Mouse (Mus musculus) forebrain, embryonic 11.5 days (tissue): Measurements from ENCODE around the gene AU040320. TPM values are rescaled to one million over a fixed set of nuclear protein-coding genes. Genes with fewer than 3 reads are reported as not detected.

ENCODE experiments used
- ATAC-seq: fragments of 200-750 bp; cut with Nextera tagmentation; replicated peaks from 2 replicates; pipeline ENCODE4 v1.8.0; 2017; ENCODE audit warnings: moderate TSS enrichment; ENCODE audit not compliant: low FRiP score
- DNase-seq: peaks from one replicate; pipeline ENCODE4 v3.0.0-alpha.2; 2017; ENCODE audit warnings: low spot score
- H3K27ac ChIP-seq: fragments of 300-500 bp; sonication (generic); 2 replicates; pipeline ENCODE4 v1.5.1; 2014; ENCODE audit warnings: low read depth, low read length
- H3K27me3 ChIP-seq: fragments of 300-500 bp; sonication (generic); 2 replicates; pipeline ENCODE4 v1.6.1; 2014; ENCODE audit warnings: mild to moderate bottlenecking, low read length, mixed read lengths; ENCODE audit not compliant: control insufficient read depth, insufficient read depth
- H3K36me3 ChIP-seq: fragments of 300-500 bp; sonication (generic); 2 replicates; pipeline ENCODE4 v1.6.1; 2014; ENCODE audit warnings: mild to moderate bottlenecking, low read length, moderate library complexity, mixed read lengths; ENCODE audit not compliant: control insufficient read depth, insufficient read depth
- H3K4me1 ChIP-seq: fragments of 300-500 bp; sonication (generic); replicated peaks from 2 replicates; pipeline ENCODE4 v1.6.1; 2014; ENCODE audit warnings: low read length, mixed read lengths; ENCODE audit not compliant: control insufficient read depth, insufficient read depth
- H3K4me2 ChIP-seq: fragments of 300-500 bp; sonication (generic); 2 replicates; pipeline ENCODE4 v1.6.1; 2014; ENCODE audit warnings: low read depth, mild to moderate bottlenecking, low read length, moderate library complexity, mixed read lengths; ENCODE audit not compliant: severe bottlenecking
- H3K4me3 ChIP-seq: fragments of 300-500 bp; sonication (generic); 2 replicates; pipeline ENCODE4 v1.5.1; 2014; ENCODE audit warnings: low read depth, low read length
- H3K9ac ChIP-seq: fragments of 300-500 bp; sonication (generic); 2 replicates; pipeline ENCODE4 v1.6.1; 2014; ENCODE audit warnings: low read length
- H3K9me3 ChIP-seq: fragments of 300-500 bp; sonication (generic); 2 replicates; pipeline ENCODE4 v1.6.1; 2016; ENCODE audit warnings: low read length, mixed read lengths; ENCODE audit not compliant: control insufficient read depth
- WGBS: fragments of 180-500 bp; shearing (Covaris S2); extraction: QIAGEN DNeasy Blood & Tissue Kit; methylation state at CpG from one replicate; pipeline ENCODE4 v1.1.7; 2014; 5-methylcytosine and 5-hydroxymethylcytosine counted together
- polyA plus RNA-seq: library from polyadenylated mRNA; unstranded; fragments of >200 nt; fragmentation: Nextera tagmentation; extraction: Ambion mirVana; gene quantifications from 2 replicates; pipeline ENCODE4 v1.2.1, GENCODE M21; 2014

AU040320 gene
- polyA plus RNA-seq: 30.1 and 31.5 TPM in 2 replicates

DNA sequence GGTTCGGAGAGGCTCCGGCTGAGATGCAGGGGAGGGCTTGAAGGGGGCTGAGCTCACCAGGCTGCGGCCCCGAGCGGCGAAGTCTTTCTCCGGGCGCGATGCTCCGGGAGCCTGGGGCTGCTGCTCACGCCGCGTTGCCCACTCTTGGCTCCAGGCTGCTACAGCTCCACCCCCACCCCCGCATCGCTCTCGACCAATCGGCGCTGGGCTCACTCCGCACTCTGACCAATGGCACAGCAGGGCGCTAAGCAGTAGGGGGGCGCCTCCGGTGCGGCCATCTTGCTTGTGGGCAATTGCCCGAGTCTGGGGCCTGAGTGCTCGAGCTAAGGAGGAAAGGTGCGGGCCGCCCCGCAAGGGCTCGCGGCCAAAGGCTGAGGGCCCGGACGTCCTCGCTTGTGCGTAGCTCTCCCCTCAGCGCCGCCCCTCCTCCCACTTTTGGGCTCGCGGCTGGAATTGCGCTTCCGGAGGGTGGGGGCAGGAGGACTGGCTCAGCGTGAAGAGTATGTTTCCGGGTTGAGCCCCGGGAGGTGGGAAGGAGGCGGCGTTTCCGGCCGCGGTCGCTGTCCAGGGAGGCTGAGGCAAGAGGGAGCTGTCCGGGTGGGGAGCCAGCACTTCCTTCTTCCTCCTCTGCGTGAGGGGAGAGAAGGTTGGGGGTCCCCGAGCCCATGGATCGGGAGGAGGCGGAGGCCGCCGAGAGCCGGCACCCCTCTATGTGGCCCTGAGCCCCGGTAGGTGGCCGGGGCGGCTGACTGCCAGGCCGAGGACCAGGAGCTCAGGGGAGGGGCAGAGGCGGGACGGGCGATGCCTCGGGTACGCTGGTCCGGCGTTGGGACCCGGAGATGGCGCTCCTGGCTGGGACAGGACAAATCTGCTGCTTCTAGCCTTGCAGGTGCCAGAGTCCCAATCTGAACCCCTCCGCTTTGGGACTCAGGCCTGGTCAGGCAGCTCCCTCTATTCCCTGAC is at the start of gene AU040320, which contains the start of gene Ncdn:
TSS of gene AU040320 (plus strand) at position 277 of the 963 bp plus-strand sequence.
TSS of gene Ncdn (minus strand) at position 171 of the 963 bp plus-strand sequence.
- under 1% methylated on average over 61 of the region's 71 CpGs for WGBS
- Histone ChIP-seq H3K27ac (peak within 1 kb of the TSS; percentile 90), H3K36me3 (no peaks in the 10 kb centered on the region; the same call in 1 of the 2 replicates), H3K4me3 (peak within 1 kb of the TSS; percentile 56), H3K9ac (peak within 1 kb of the TSS; percentile 57), H3K4me2 (peak within 1 kb of the TSS; percentile 99), H3K27me3 (no peaks in the 10 kb centered on the region), H3K4me1 (peaks cover 13% of the 10 kb centered on the region), H3K9me3 (no peaks in the 10 kb centered on the region)
- DNase-seq: peak; percentile 99
- ATAC-seq: peak; percentile 97

DNA sequence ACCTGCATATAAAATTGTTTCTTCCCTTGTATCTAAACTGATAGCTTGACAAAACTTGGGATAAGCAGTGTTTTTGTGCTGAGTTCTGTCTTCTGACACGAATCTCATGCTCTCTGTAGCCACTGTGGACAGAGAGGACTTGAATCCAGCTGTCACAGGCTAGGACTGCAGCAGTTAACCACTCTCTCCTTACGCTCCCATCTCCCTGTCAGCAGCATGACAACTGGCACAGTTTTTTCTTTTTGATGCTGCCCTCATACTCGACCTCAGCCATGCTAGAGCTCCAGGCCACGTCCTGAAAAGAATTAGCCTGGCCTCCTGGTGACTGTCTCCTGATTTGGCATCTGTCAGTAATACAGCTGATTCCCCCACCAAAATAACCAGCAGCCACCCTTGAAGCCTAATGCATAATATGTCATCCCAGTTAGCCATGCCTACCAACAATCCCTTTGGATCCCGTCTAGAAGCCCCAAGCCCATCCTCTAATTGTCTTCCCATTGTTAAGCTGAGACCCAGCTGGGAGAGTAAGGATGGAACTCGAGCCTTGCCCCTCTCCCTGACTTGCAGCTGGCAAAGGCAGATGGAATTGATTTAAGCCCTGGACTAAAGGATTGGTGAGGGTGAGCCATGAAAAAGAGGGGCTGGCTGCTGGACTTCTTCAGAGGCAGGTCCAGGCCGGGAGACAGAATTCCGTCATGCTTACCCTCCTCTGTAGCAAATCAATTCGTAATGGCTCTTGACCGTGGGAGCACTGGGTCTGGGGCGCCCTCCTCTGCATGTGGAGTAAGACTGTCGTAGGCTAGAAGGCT is 46.5 kb upstream of the AU040320 start:
- ATAC-seq: no peak
- H3K4me2 ChIP-seq: no peak overlapping the region
- H3K27ac ChIP-seq: no peak overlapping the region

DNA sequence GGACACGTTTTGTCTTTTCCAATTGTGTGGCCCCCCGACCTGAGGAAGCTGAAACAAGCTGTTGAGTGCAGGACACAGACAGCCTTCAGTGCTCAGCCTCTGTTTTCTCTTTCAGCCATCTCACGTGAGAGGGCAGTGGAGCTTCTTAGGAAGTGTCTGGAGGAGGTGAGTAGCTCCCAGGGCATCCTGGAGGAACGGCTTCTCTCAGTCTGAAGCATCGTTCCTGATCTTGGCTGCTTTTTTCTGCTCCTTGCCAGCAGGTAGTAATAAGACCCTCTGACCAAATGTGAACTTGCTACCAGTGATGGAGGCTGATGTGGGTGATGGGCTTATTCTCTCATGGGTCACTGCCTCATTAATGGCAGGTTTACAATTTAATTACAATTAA is 45.9 kb upstream of the AU040320 start:
- H3K4me1 ChIP-seq: no peaks in the 10 kb centered on the region
- no peak for ATAC-seq
- no peak overlapping the region for H3K4me3 ChIP-seq
- no peak overlapping the region for H3K9ac ChIP-seq
- 74% methylated on average over 5 of the region's 5 CpGs for WGBS
- H3K27me3 ChIP-seq: no peaks in the 10 kb centered on the region
- H3K9me3 ChIP-seq: no peaks in the 10 kb centered on the region
- no peak overlapping the region for H3K27ac ChIP-seq
- H3K4me2 ChIP-seq: no peak overlapping the region
- DNase-seq: no peak
- peaks cover 5% of the 10 kb centered on the region; the same call in 1 of the 2 replicates for H3K36me3 ChIP-seq

More for the DNA sequence above, 46.5 kb upstream of the AU040320 start:
- Histone ChIP-seq H3K9me3 (no peaks in the 10 kb centered on the region), H3K36me3 (peaks cover 5% of the 10 kb centered on the region; the same call in 1 of the 2 replicates), H3K4me1 (no peaks in the 10 kb centered on the region), H3K4me3 (no peak overlapping the region), H3K9ac (no peak overlapping the region), H3K27me3 (no peaks in the 10 kb centered on the region)
- no peak for DNase-seq
- 63% methylated on average over 12 of the region's 12 CpGs for WGBS

DNA sequence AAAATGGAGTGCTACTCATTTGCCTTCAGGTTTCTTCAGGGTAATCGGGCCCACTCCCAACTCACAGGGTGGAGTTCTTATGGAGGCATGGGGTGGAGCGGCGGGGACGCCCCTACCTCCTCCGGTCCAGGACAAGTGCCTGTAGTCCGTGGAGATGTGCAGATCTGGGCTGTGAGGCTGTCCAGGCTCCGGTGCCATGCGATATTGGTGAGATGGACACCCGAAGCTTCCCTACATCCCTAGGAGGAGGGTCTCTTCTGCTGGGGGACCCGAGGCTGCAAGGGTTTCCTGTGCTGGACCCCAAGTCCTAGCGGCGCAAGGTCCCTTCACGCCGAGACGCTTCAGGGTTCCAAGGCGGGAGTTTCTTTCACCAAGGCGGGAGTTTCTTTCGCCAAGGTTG is 21.2 kb upstream of the AU040320 start:
- Histone ChIP-seq H3K4me1 (peaks cover 8% of the 10 kb centered on the region), H3K4me3 (peak overlapping the region; percentile 9), H3K9me3 (no peaks in the 10 kb centered on the region), H3K9ac (no peak overlapping the region), H3K27me3 (peaks cover 76% of the 10 kb centered on the region), H3K27ac (no peak overlapping the region), H3K36me3 (no peaks in the 10 kb centered on the region), H3K4me2 (0 out of 2 replicates have a peak overlapping the region, but pooled peaks have one; percentile 11)
- ATAC-seq (no peak), DNase-seq (no peak)
- 2% methylated on average over 18 of the region's 18 CpGs for WGBS

DNA sequence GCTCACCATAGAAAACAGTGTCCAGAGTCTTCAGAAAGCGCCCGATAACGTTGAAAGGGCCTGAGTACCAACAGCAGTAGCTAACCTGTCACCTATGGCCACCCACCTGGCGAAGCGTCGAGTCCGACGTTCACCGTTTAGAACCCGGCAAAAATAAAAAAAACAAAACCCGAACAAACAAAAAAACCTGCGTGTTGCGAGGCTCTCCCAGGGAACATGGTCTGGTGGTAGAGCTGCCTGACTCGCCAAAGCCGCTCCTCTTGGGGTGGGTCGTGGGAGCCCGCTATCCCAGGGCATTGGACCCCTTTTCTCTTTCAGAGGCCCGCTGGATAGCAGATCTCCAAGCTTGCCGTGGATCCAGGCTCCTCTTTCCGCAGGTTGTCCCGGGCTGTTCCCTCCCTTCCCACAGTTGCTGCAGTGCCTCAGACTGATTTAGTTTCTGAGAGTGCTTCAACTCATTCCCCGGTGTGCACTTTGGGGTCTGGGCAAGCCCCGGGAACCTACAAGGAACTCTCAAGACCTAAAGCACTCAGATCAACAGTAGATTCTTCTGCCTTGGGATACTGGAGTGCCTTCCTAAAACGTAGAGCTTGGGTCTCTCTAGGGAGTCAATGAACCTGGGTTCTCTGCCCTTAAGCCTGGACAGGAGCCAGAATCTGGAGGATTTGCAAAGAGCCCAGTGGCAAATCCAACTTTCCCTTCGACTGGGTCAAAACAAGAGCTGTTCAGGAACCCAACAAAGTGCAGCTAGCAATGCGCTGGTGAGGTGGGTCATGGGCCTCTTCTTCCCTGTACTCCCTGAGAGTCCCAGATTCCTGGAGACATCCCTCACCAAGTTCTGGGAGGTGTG is 20.6 kb upstream of the AU040320 start:
- 3% methylated on average over 26 of the region's 26 CpGs for WGBS
- peak overlapping the region; percentile 9 for H3K4me3 ChIP-seq
- no peaks in the 10 kb centered on the region for H3K9me3 ChIP-seq
- peaks cover 82% of the 10 kb centered on the region for H3K27me3 ChIP-seq
- no peaks in the 10 kb centered on the region for H3K36me3 ChIP-seq
- no peak overlapping the region for H3K9ac ChIP-seq
- no peak overlapping the region for H3K27ac ChIP-seq
- DNase-seq (no peak), ATAC-seq (no peak)
- peaks cover 8% of the 10 kb centered on the region for H3K4me1 ChIP-seq
- 0 out of 2 replicates have a peak overlapping the region, but pooled peaks have one; percentile 11 for H3K4me2 ChIP-seq

DNA sequence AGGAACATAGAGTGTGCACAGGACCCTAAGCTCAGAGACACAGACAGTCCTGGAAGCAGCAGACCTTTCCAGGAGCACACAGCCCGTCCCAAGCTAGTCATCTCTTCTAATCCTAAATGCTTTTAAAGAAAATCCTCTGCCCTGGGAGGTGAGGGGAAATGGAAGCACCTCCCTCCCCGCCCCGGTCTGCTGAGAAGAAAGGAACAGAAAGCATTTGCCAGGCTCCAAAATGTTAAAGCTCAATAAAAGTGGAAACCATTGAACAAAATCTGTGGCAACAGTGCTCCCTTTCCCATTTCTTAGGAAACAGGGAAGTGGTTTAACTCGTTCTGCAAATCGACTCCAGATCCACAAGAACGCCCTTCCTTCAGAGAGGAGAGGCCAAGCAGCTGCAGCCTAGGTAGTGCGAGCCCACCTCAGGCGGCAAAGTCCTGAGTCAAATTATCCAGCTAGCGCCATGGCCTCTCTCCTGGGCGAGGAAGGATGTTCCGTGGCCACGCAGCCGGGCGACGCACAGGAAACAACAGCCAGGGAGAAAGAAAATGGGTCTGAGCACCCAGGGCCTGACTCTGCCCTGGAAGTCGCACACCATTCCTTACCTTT is 19.2 kb upstream of the AU040320 start:
- Histone ChIP-seq H3K4me3 (no peak overlapping the region), H3K27ac (no peak overlapping the region), H3K9me3 (no peaks in the 10 kb centered on the region), H3K27me3 (peaks cover 96% of the 10 kb centered on the region), H3K9ac (no peak overlapping the region), H3K4me1 (peaks cover 8% of the 10 kb centered on the region), H3K4me2 (no peak overlapping the region), H3K36me3 (no peaks in the 10 kb centered on the region)
- 1% methylated on average over 16 of the region's 16 CpGs for WGBS
- DNase-seq (no peak), ATAC-seq (no peak)

DNA sequence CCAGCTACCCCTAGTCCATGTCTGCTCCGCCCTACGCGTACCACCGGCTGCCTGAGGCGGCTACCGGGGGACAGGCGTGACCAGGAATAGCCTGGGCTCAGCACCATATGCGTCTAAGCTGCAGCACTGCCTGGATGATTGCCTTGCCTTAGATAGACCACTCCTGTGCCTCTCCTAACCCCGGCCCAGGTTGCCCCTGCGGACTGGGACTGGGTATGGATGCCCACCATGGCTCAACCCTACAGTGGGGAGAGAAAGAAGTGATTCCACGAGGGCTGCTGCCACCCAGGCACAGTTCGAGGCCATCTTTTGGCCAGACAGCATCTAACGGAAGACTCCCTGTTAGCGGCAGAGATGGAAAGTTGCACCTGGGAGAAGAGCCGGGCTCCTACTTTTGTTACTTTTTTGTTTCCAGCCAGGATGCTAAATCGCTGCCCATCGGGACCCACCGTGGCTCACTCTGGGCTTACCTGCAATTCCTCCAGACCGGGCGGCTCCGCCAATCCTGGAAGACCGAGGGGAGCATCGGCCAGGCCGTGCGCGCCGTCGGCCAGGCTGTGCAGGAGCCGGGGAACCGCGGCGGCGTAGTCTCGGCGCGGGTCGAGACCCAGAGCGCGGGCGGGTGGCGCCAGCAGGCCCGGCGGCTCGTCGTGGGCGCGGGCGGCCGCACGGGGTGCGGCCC is 18.5 kb upstream of the AU040320 start:
- Histone ChIP-seq H3K27me3 (peaks cover 96% of the 10 kb centered on the region), H3K4me3 (peak overlapping the region; percentile 15), H3K9ac (no peak overlapping the region), H3K4me1 (peaks cover 8% of the 10 kb centered on the region), H3K9me3 (no peaks in the 10 kb centered on the region), H3K4me2 (peak overlapping the region; percentile 24; the same call in 1 of the 2 replicates), H3K27ac (no peak overlapping the region), H3K36me3 (no peaks in the 10 kb centered on the region)
- ATAC-seq: no peak
- 4% methylated on average over 51 of the region's 51 CpGs for WGBS
- no peak for DNase-seq
